Mouse (Mus musculus) v-Abl transformed pro-B cells (cell line): Measurements from ENCODE around the gene Gpha2.

Source experiments
- in situ Hi-C, 2 experiments: fragments of 400-800 bp; cut with MboI; formaldehyde crosslinking; loops; one replicate each; pipeline ENCODE4 v1.15.1; 2025; ENCODE audit not compliant: unreplicated experiment in 2 of 2

The Gpha2 gene

GRCm38 (mm10) chr19:6270661-6271060 lies 44.5 kb downstream of the Gpha2 start:
- in situ Hi-C loops, result loop anchor here in 1 of 2 experiments (5.0 kb wide), 1 partner anchor 37 kb away; the partner anchor contains the start of gene Cdc42bpg

- in situ Hi-C loops, result loop anchor here in 1 of 2 experiments (5.0 kb wide), 1 partner anchor 36 kb away; the partner anchor contains the start of gene Cdc42bpg
These were observed 45.0 kb downstream of the Gpha2 start for GRCm38 (mm10) chr19:6271206-6271605.

- in situ Hi-C loops, result loop anchor here in 1 of 2 experiments (5.0 kb wide), 1 partner anchor 35 kb away; the partner anchor contains the start of gene Cdc42bpg
These were observed 45.9 kb downstream of the Gpha2 start for GRCm38 (mm10) chr19:6272053-6272452.

- in situ Hi-C loops, result loop anchor here in 1 of 2 experiments (5.0 kb wide), 1 partner anchor 35 kb away; the partner anchor contains the start of gene Cdc42bpg
These were observed 46.6 kb downstream of the Gpha2 start for GRCm38 (mm10) chr19:6272738-6273137.

GRCm38 (mm10) chr19:6273592-6273991 lies 47.4 kb downstream of the Gpha2 start:
- in situ Hi-C loops, result loop anchor here in 1 of 2 experiments (5.0 kb wide), 1 partner anchor 34 kb away; the partner anchor contains the start of gene Cdc42bpg

GRCm38 (mm10) chr19:6273998-6274608 lies 47.9 kb downstream of the Gpha2 start:
- in situ Hi-C loops, result loop anchor here in 1 of 2 experiments (5.0 kb wide), 1 partner anchor 33 kb away; the partner anchor contains the start of gene Cdc42bpg

GRCm38 (mm10) chr19:6275740-6276389 lies 49.7 kb downstream of the Gpha2 start:
- in situ Hi-C loops, result no loop called here

GRCm38 (mm10) chr19:6276426-6277421 lies 50.5 kb downstream of the Gpha2 start, which contains the start of gene Ehd1:
Gene Ehd1, plus strand, starts transcription at chr19:6276725.
- in situ Hi-C loops, result no loop called here
